Mouse (Mus musculus) neural tube, postnatal 0 days (tissue): ENCODE measurements around the gene Gm16223. TPM values are rescaled to one million over a fixed set of nuclear protein-coding genes. Genes with fewer than 3 reads are reported as not detected.

ENCODE experiments used
- polyA plus RNA-seq: library from polyadenylated mRNA; unstranded; fragments of >200 nt; fragmentation: Nextera tagmentation; extraction: Ambion mirVana; gene quantifications from 2 replicates; pipeline ENCODE4 v1.2.1, GENCODE M21; 2015

Gene Gm16223
- not detected in 2 replicates for polyA plus RNA-seq

DNA sequence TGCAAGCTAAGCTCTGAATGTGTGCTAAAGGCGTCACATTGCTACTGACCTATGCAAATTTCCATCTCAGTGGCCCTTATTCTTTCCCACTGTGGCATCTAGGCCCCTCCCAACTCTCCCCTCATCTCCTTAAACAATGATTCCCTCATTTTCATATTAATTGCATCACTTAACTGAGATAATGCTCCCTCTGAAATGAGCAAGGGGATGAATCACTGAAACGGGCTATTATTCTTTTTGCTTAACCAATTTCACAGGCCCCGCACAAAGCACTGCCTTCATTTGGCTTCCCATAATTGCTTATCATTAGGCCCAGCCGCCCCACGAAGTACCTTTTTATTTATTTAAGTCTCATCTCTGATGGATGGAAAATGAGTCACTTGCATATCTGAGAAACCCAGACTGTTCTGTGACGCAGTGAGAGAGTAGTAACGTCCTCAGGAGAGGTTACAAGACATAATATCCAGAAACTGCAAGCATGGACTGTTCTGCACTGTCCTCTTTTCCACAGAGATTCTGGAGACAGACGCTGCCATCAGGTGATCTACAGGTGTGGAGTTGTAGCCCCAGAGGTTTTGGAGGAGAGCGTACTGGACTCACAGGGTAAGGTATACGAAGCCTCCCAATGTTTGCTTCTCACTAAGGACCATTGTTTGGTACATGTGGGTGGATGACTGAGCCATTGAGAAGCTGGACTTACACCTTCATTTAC, at the start of gene Gm16223:
Gene Gm16223 (plus strand): TSS at position 485 of the 712 bp plus-strand sequence.

Other genes starting within 250 kb of the Gm16223 start
- gene Bod1l, start 223.6 kb upstream of the Gm16223 start, polyA plus RNA-seq = 31.0 and 35.8 TPM in 2 replicates